Mouse (Mus musculus): ENCODE results near the gene Fam241a. TPM values are rescaled to one million over a fixed set of nuclear protein-coding genes. Genes with fewer than 3 reads are reported as not detected.
A peak's percentile ranks its signal among the peaks of the same experiment; 100 is the strongest.

Fam241a gene
- polyA plus RNA-seq, 1 experiment from 2014 or later = 5.5 TPM

GRCm38 (mm10) chr3:127874254-127874883 lies 21.8 kb downstream of the Fam241a start:
- no peak for ATAC-seq (ENCODE audit: insufficient number of reproducible peaks, insufficient read depth, low FRiP score, low TSS enrichment, low read depth)
- H3K9ac ChIP-seq = no peak overlapping the region
- 42% methylated on average over 4 of the region's 4 CpGs for WGBS
- no peaks in the 10 kb centered on the region for H3K9me3 ChIP-seq
- H3K4me3 ChIP-seq = no peak overlapping the region
- H3K36me3 ChIP-seq = no peaks in the 10 kb centered on the region
- H3K27ac ChIP-seq = no peak overlapping the region
- no peak overlapping the region for H3K4me2 ChIP-seq
- H3K27me3 ChIP-seq = no peaks in the 10 kb centered on the region
- H3K4me1 ChIP-seq = no peaks in the 10 kb centered on the region

DNA sequence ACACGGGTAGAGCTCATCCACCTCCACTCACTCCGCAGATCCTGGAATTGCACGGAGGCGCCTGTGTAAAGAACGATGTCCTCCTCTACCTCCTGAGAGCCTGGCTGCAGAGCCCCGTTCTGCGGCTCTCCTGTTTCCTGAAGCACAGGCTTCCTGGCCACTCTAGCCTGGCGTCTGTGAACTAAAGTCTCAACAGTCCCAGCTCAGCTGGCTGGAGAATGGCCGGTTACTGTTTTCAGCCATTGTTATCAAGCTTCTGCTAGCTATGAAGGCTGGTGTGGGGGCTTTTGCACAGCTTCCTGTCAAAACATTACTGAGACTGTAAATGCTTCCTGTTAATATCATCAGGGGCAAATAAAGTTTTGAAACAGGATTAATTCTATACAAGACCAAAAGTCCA lies 24.5 kb downstream of the Fam241a start:
- H3K4me3 ChIP-seq = no peak overlapping the region
- H3K36me3 ChIP-seq = no peaks in the 10 kb centered on the region
- H3K27ac ChIP-seq = no peak overlapping the region; the same call in 1 of the 2 replicates
- H3K4me1 ChIP-seq = no peaks in the 10 kb centered on the region
- no peak for ATAC-seq (ENCODE audit: insufficient number of reproducible peaks, insufficient read depth, low FRiP score, low TSS enrichment, low read depth)
- WGBS = 86% methylated on average over 9 of the region's 9 CpGs
- no peaks in the 10 kb centered on the region for H3K9me3 ChIP-seq
- H3K9ac ChIP-seq = no peak overlapping the region
- H3K4me2 ChIP-seq = no peak overlapping the region
- H3K27me3 ChIP-seq = no peaks in the 10 kb centered on the region

- no peak overlapping the region for H3K4me3 ChIP-seq
- WGBS = 76% methylated on average over 5 of the region's 5 CpGs
These were observed 27.2 kb downstream of the Fam241a start for GRCm38 (mm10) chr3:127868880-127869279.

GRCm38 (mm10) chr3:127868046-127868758 lies 27.9 kb downstream of the Fam241a start:
- no peaks in the 10 kb centered on the region for H3K9me3 ChIP-seq
- no peak overlapping the region for H3K27ac ChIP-seq
- H3K4me3 ChIP-seq = no peak overlapping the region
- 78% methylated on average over 9 of the region's 9 CpGs for WGBS
- no peak for ATAC-seq (ENCODE audit: insufficient number of reproducible peaks, insufficient read depth, low FRiP score, low TSS enrichment, low read depth)
- no peak overlapping the region for H3K4me2 ChIP-seq
- H3K4me1 ChIP-seq = no peaks in the 10 kb centered on the region
- H3K9ac ChIP-seq = no peak overlapping the region
- no peaks in the 10 kb centered on the region for H3K27me3 ChIP-seq
- no peaks in the 10 kb centered on the region for H3K36me3 ChIP-seq

More at GRCm38 (mm10) chr3:127868880-127869279, 27.2 kb downstream of the Fam241a start:
- Histone ChIP-seq H3K9ac (no peak overlapping the region), H3K4me2 (no peak overlapping the region), H3K27ac (no peak overlapping the region), H3K36me3 (no peaks in the 10 kb centered on the region), H3K4me1 (no peaks in the 10 kb centered on the region), H3K9me3 (no peaks in the 10 kb centered on the region), H3K27me3 (no peaks in the 10 kb centered on the region)
- ATAC-seq (ENCODE audit: insufficient number of reproducible peaks, insufficient read depth, low FRiP score, low TSS enrichment, low read depth) = no peak

DNA sequence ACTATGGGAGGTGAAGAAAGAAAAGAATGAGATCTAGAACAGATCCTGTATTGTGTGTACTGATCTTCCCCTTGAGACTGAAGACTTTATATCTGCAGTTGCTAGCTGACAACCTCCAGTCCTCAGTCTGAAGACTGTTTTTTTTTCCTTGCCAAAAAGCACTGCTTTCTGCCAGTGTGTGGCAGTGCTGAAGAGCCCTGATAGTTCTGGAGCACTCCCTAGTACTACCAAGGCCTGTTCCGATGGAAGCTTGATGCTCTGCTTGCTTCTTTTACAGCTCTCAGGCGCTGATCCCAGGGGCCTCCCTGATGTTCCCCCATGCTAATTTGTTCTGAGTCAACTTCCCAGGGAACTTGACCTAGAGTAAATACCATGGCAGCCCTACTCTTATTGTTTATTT lies 31.9 kb downstream of the Fam241a start:
- ATAC-seq (ENCODE audit: insufficient number of reproducible peaks, insufficient read depth, low FRiP score, low TSS enrichment, low read depth) = no peak
- Histone ChIP-seq H3K36me3 (no peaks in the 10 kb centered on the region), H3K4me1 (no peaks in the 10 kb centered on the region), H3K27ac (no peak overlapping the region), H3K9ac (no peak overlapping the region), H3K9me3 (no peaks in the 10 kb centered on the region), H3K4me3 (no peak overlapping the region), H3K27me3 (no peaks in the 10 kb centered on the region), H3K4me2 (no peak overlapping the region)
- WGBS = 31% methylated on average over 2 of the region's 2 CpGs

- no peak overlapping the region for H3K4me2 ChIP-seq
- no peaks in the 10 kb centered on the region for H3K4me1 ChIP-seq
- ATAC-seq (ENCODE audit: insufficient number of reproducible peaks, insufficient read depth, low FRiP score, low TSS enrichment, low read depth) = no peak
- no peaks in the 10 kb centered on the region for H3K27me3 ChIP-seq
- no peak overlapping the region for H3K9ac ChIP-seq
- no peaks in the 10 kb centered on the region for H3K36me3 ChIP-seq
- H3K27ac ChIP-seq = no peak overlapping the region
- H3K4me3 ChIP-seq = no peak overlapping the region
- H3K9me3 ChIP-seq = no peaks in the 10 kb centered on the region
- WGBS = 79% methylated on average over 3 of the region's 3 CpGs
These were observed 32.6 kb downstream of the Fam241a start for GRCm38 (mm10) chr3:127863571-127863970.

GRCm38 (mm10) chr3:127862479-127862878 lies 33.6 kb downstream of the Fam241a start:
- no peak for ATAC-seq (ENCODE audit: insufficient number of reproducible peaks, insufficient read depth, low FRiP score, low TSS enrichment, low read depth)
- Histone ChIP-seq H3K27ac (no peak overlapping the region), H3K4me3 (no peak overlapping the region), H3K27me3 (no peaks in the 10 kb centered on the region), H3K9ac (no peak overlapping the region), H3K9me3 (no peaks in the 10 kb centered on the region), H3K4me1 (no peaks in the 10 kb centered on the region), H3K36me3 (no peaks in the 10 kb centered on the region), H3K4me2 (no peak overlapping the region)
- WGBS = 58% methylated on average over 4 of the region's 4 CpGs

DNA sequence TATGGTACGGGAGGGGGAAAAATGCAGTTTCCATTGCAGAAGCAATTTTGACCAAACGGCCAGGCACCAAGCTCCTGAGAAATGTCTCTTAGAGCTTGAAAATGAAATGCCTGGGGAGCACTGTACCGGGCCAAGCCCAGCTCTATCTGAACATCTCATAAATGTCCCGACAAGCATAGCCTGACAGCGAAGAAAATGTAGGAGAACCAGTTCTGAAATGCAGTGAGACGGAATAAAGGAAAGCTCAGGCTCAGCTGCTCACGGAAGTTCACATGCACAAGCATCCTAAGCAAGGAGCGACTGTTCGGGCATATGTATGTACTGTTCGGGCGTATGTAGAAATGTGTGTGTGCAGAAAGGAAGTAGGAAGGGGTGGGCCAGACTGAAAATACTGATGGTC lies 34.8 kb downstream of the Fam241a start:
- no peak overlapping the region for H3K4me2 ChIP-seq
- no peak overlapping the region for H3K9ac ChIP-seq
- H3K4me3 ChIP-seq = no peak overlapping the region
- no peaks in the 10 kb centered on the region for H3K4me1 ChIP-seq
- ATAC-seq (ENCODE audit: insufficient number of reproducible peaks, insufficient read depth, low FRiP score, low TSS enrichment, low read depth) = no peak
- H3K36me3 ChIP-seq = no peaks in the 10 kb centered on the region
- H3K27me3 ChIP-seq = no peaks in the 10 kb centered on the region
- no peaks in the 10 kb centered on the region for H3K9me3 ChIP-seq
- 80% methylated on average over 11 of the region's 11 CpGs for WGBS
- peak overlapping the region; percentile 51 for H3K27ac ChIP-seq

DNA sequence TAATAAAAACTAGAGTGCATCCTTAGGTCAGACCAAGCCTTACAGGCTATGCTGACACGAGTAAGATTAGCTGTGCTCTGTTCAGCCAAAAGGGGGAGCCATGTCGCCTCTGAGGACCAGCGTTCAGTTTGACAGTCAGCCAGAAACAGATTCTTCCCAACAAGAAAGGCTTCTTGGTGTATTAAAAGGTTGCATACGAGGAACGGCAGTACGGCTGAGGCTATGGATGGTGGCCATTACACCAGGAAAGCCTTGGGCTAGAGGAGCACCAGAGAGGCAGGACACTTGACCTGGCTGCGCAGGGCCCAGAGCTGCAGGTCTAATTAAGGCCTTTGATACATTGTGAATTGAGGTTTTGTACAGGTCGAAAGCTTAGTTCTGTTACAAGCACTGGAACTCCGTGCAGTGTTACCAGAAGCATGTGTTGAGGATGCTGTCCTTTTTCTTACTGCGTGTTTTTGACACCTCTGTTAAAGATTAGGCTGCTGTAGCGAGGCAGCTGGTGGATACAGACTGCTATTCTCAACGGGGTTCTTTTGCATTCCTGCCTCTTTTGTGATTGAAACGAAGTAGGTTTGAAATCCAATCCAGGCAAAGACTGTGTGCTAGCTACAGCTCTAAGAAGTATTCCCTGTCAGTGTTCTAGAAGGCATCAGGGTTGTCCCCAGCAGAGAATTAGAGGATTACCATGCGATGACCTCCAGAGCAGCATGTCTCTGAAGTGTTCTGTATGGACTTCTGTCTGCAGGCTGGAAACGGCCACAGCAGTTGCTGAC lies 42.5 kb downstream of the Fam241a start:
- Histone ChIP-seq H3K36me3 (no peaks in the 10 kb centered on the region), H3K9ac (no peak overlapping the region), H3K4me3 (no peak overlapping the region), H3K4me2 (peak overlapping the region; percentile 34; the same call in 1 of the 2 replicates), H3K27ac (no peak overlapping the region), H3K9me3 (no peaks in the 10 kb centered on the region), H3K4me1 (no peaks in the 10 kb centered on the region), H3K27me3 (no peaks in the 10 kb centered on the region)
- 15% methylated on average over 15 of the region's 15 CpGs for WGBS
- no peak for ATAC-seq (ENCODE audit: insufficient number of reproducible peaks, insufficient read depth, low FRiP score, low TSS enrichment, low read depth)

- Histone ChIP-seq H3K36me3 (no peaks in the 10 kb centered on the region), H3K27ac (no peak overlapping the region), H3K4me3 (no peak overlapping the region), H3K4me1 (no peaks in the 10 kb centered on the region), H3K9me3 (no peaks in the 10 kb centered on the region), H3K27me3 (no peaks in the 10 kb centered on the region), H3K4me2 (no peak overlapping the region), H3K9ac (no peak overlapping the region)
- no peak for ATAC-seq (ENCODE audit: insufficient number of reproducible peaks, insufficient read depth, low FRiP score, low TSS enrichment, low read depth)
- WGBS = 79% methylated on average over 9 of the region's 9 CpGs
These were observed 43.4 kb downstream of the Fam241a start for GRCm38 (mm10) chr3:127852722-127853121.

- WGBS = 54% methylated on average over 9 of the region's 9 CpGs
- no peaks in the 10 kb centered on the region for H3K36me3 ChIP-seq
- no peak overlapping the region for H3K9ac ChIP-seq
- H3K4me3 ChIP-seq = no peak overlapping the region
- ATAC-seq (ENCODE audit: insufficient number of reproducible peaks, insufficient read depth, low FRiP score, low TSS enrichment, low read depth) = no peak
- no peaks in the 10 kb centered on the region for H3K4me1 ChIP-seq
- no peaks in the 10 kb centered on the region for H3K27me3 ChIP-seq
- H3K4me2 ChIP-seq = no peak overlapping the region
- H3K9me3 ChIP-seq = peaks cover 3% of the 10 kb centered on the region; the same call in 1 of the 2 replicates
- no peak overlapping the region for H3K27ac ChIP-seq
These were observed 45.1 kb downstream of the Fam241a start for GRCm38 (mm10) chr3:127850776-127851646.

All from embryonic facial prominence, embryonic 13.5 days (tissue).